Mouse (Mus musculus) left cerebral cortex, postnatal 4 days (tissue): ENCODE data around the gene Gm10320. TPM values are rescaled to one million over a fixed set of nuclear protein-coding genes. Genes with fewer than 3 reads are reported as not detected.

ENCODE experiments used
- DNase-seq: peaks from one replicate; pipeline ENCODE4 v3.0.0-alpha.2; 2022
- intact Hi-C: fragments of 180-260 bp; cut with DNase I; formaldehyde crosslinking; loops from one replicate; pipeline ENCODE4 v1.15.1; 2025
- total RNA-seq, 2 experiments: library from RNA; stranded (reverse); gene quantifications; 2 replicates each; pipeline ENCODE4 v1.2.3; 2021

Gm10320 gene
- total RNA-seq = not detected

- intact Hi-C loops = no loop called here
Observed at GRCm38 (mm10) chr13:98491909-98492308, at the start of gene Gm10320. TSS of gene Gm10320 (minus strand) at chr13:98492001.

GRCm38 (mm10) chr13:98541601-98542000 is 49.8 kb upstream of the Gm10320 start:
- DNase-seq = no peak
- intact Hi-C loops = no loop called here

More at GRCm38 (mm10) chr13:98491909-98492308, at the start of gene Gm10320:
- no peak for DNase-seq

GRCm38 (mm10) chr13:98540206-98540605 is 48.4 kb upstream of the Gm10320 start:
- DNase-seq = no peak
- intact Hi-C loops = no loop called here

GRCm38 (mm10) chr13:98539311-98539710 is 47.5 kb upstream of the Gm10320 start:
- no peak for DNase-seq
- intact Hi-C loops = no loop called here

- DNase-seq = peak; percentile 63
Observed at GRCm38 (mm10) chr13:98538587-98538986, 46.8 kb upstream of the Gm10320 start.

GRCm38 (mm10) chr13:98534913-98535262 is 43.1 kb upstream of the Gm10320 start:
- no peak for DNase-seq
- intact Hi-C loops = no loop called here

More at GRCm38 (mm10) chr13:98538587-98538986, 46.8 kb upstream of the Gm10320 start:
- intact Hi-C loops = no loop called here

GRCm38 (mm10) chr13:98534190-98534912 is 42.5 kb upstream of the Gm10320 start:
- intact Hi-C loops = no loop called here
- peak; percentile 69 for DNase-seq

- intact Hi-C loops = no loop called here
- no peak for DNase-seq
Observed at GRCm38 (mm10) chr13:98533415-98533814, 41.6 kb upstream of the Gm10320 start.

GRCm38 (mm10) chr13:98532699-98533375 is 41.0 kb upstream of the Gm10320 start:
- DNase-seq = no peak
- intact Hi-C loops = no loop called here

- no peak for DNase-seq
- intact Hi-C loops = no loop called here
Observed at GRCm38 (mm10) chr13:98531976-98532375, 40.2 kb upstream of the Gm10320 start.

- DNase-seq = no peak
- intact Hi-C loops = no loop called here
Observed at GRCm38 (mm10) chr13:98531306-98531705, 39.5 kb upstream of the Gm10320 start.

GRCm38 (mm10) chr13:98523719-98524316 is 32.0 kb upstream of the Gm10320 start:
- intact Hi-C loops = no loop called here
- DNase-seq = no peak

- DNase-seq = no peak
- intact Hi-C loops = no loop called here
Observed at GRCm38 (mm10) chr13:98518341-98518740, 26.5 kb upstream of the Gm10320 start.

- no peak for DNase-seq
- intact Hi-C loops = no loop called here
Observed at GRCm38 (mm10) chr13:98517666-98518065, 25.9 kb upstream of the Gm10320 start.

GRCm38 (mm10) chr13:98516985-98517384 is 25.2 kb upstream of the Gm10320 start:
- intact Hi-C loops = no loop called here
- no peak for DNase-seq

- DNase-seq = no peak
- intact Hi-C loops = no loop called here
Observed at GRCm38 (mm10) chr13:98512066-98512465, 20.3 kb upstream of the Gm10320 start.

- intact Hi-C loops = no loop called here
- no peak for DNase-seq
Observed at GRCm38 (mm10) chr13:98507656-98508055, 15.9 kb upstream of the Gm10320 start.

GRCm38 (mm10) chr13:98506496-98506895 is 14.7 kb upstream of the Gm10320 start:
- intact Hi-C loops = no loop called here
- no peak for DNase-seq

GRCm38 (mm10) chr13:98505989-98506388 is 14.2 kb upstream of the Gm10320 start:
- intact Hi-C loops = no loop called here
- no peak for DNase-seq

- intact Hi-C loops = no loop called here
- no peak for DNase-seq
Observed at GRCm38 (mm10) chr13:98505489-98505857, 13.7 kb upstream of the Gm10320 start.

GRCm38 (mm10) chr13:98504661-98505488 is 13.1 kb upstream of the Gm10320 start:
- intact Hi-C loops = loop anchor here (5.0 kb wide), 1 partner anchor 138 kb away; no protein-coding TSS in a partner anchor
- no peak for DNase-seq
